Mouse (Mus musculus): Measurements from ENCODE around the gene Itk. TPM values are rescaled to one million over a fixed set of nuclear protein-coding genes. Genes with fewer than 3 reads are reported as not detected.

Gene Itk
- polyA plus RNA-seq, 1 experiment from 2014 or later = 0.30 TPM

DNA sequence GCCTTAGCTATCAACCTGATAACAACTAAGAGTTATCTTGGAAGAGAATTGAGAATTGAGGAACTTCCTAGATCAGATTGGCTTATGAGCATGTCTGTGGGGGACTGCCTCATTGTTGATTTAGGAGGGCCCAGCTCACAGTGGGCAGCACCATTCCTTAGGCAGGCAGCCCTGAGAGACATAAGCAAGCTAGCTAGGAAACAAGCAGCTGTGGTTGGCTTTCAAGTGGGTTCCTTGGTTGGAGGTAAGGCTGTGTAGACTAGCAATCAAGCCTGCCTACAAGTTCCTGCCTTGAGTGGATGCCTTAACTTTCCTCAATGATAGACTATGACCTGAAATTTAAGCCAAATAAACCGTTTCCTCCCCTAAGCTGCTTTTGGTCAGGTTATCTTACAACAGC lies 30.9 kb downstream of the Itk start:
- no peak for DNase-seq (ENCODE audit: low spot score)
- Histone ChIP-seq H3K9me3 (ENCODE audit: control insufficient read depth, low read length) (no peaks in the 10 kb centered on the region), H3K9ac (ENCODE audit: low read length) (no peak overlapping the region), H3K4me1 (replicated peaks; ENCODE audit: control insufficient read depth, insufficient read depth, low read length) (no peaks in the 10 kb centered on the region), H3K27me3 (replicated peaks; ENCODE audit: control insufficient read depth, insufficient read depth, low read length) (no peaks in the 10 kb centered on the region), H3K36me3 (ENCODE audit: control insufficient read depth, insufficient read depth, low read length) (no peaks in the 10 kb centered on the region), H3K27ac (ENCODE audit: low read depth) (no peak overlapping the region), H3K4me3 (ENCODE audit: low read depth, low read length) (no peak overlapping the region), H3K4me2 (ENCODE audit: low read length) (no peak overlapping the region)
- ATAC-seq (replicated peaks; ENCODE audit: low FRiP score, low TSS enrichment, low read depth) = no peak
- 67% methylated on average over 1 of the region's 1 CpGs for WGBS

DNA sequence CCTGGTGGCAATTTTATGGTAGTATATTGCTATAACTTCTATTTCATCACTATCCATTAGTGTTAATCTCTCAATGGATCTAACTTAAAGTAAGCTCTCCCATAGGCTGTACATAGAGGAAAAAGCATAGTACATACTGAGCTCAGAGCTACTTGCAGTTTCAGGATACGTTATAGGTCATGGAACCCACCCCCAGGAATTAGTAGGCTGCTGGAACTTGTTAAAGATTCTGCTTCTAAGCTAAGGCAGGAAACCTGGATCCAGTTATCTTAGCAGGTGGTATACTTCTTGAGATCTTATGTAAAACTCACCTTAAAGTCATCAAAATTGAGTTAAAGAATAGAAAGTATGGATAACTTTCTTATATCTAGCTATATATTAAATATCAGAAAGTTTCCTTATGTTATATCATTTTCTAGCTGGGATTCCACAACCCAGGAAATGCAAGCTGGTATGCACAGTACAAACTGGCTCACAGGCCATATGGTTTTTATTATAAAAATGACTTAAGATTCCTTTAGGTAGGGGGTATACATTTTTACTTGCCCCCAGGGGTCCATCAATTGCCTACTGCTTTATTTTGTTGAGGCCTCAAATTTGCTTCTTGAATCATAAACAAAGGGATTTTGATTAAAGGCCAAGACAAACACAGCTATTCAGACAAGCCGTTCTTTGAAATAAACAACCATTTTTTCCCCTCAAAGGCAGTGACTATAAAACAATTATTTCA lies 39.5 kb downstream of the Itk start:
- WGBS = 33% methylated on average over 2 of the region's 2 CpGs

DNA sequence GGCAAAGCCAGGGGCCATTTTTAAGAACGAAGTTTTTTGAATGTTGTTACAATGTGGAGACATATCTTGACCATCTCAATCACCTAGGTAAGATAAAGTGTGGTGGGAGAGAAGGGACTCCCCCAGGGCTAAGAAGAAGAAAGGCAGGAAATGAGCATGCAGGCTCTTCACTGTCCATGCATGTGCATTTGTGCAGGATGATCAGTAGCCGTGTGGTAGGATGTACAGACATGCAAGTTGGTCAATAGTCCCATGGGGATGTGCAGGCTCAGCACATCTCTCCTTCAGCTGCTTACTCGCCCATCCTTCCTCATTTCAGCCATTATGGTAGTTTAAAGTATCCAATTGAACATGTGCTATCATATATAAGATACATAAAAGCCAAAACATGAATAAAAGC lies 40.9 kb downstream of the Itk start:
- WGBS = 80% methylated on average over 3 of the region's 3 CpGs
- no peak for ATAC-seq (replicated peaks; ENCODE audit: low FRiP score, low TSS enrichment, low read depth)

More for the DNA sequence above, 39.5 kb downstream of the Itk start:
- no peak overlapping the region for H3K27ac ChIP-seq (ENCODE audit: low read depth)
- no peak overlapping the region for H3K4me3 ChIP-seq (ENCODE audit: low read depth, low read length)
- H3K9ac ChIP-seq (ENCODE audit: low read length) = no peak overlapping the region
- H3K27me3 ChIP-seq (replicated peaks; ENCODE audit: control insufficient read depth, insufficient read depth, low read length) = no peaks in the 10 kb centered on the region
- ATAC-seq (replicated peaks; ENCODE audit: low FRiP score, low TSS enrichment, low read depth) (no peak), DNase-seq (ENCODE audit: low spot score) (no peak)
- H3K4me1 ChIP-seq (replicated peaks; ENCODE audit: control insufficient read depth, insufficient read depth, low read length) = no peaks in the 10 kb centered on the region
- H3K4me2 ChIP-seq (ENCODE audit: low read length) = no peak overlapping the region
- no peaks in the 10 kb centered on the region for H3K9me3 ChIP-seq (ENCODE audit: control insufficient read depth, low read length)
- no peaks in the 10 kb centered on the region for H3K36me3 ChIP-seq (ENCODE audit: control insufficient read depth, insufficient read depth, low read length)

DNA sequence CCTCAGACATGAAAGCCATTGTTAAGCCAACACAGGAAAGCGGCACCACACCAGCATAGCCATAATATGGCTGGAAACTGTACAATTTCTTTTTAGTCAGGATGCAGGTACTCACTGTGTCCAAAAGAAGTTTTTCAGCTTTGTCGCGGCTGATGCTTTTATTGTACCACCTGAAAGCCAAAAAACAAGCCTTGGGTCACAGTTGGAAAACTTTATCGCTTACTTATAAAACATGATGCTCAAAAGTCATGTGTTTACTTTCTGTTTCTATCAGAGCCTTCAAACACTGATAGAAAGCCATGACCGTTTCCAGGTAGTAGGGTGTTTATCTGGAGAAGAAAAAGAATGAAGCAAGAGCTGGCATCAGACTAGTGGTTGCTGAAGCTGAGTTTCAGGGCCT lies 41.6 kb downstream of the Itk start:
- Histone ChIP-seq H3K4me2 (ENCODE audit: low read length) (no peak overlapping the region), H3K9ac (ENCODE audit: low read length) (no peak overlapping the region), H3K4me3 (ENCODE audit: low read depth, low read length) (no peak overlapping the region), H3K36me3 (ENCODE audit: control insufficient read depth, insufficient read depth, low read length) (no peaks in the 10 kb centered on the region), H3K27me3 (replicated peaks; ENCODE audit: control insufficient read depth, insufficient read depth, low read length) (no peaks in the 10 kb centered on the region), H3K4me1 (replicated peaks; ENCODE audit: control insufficient read depth, insufficient read depth, low read length) (0 out of 2 replicates have a peak, but pooled peaks cover 5% of the 10 kb centered on the region), H3K27ac (ENCODE audit: low read depth) (no peak overlapping the region), H3K9me3 (ENCODE audit: control insufficient read depth, low read length) (no peaks in the 10 kb centered on the region)
- ATAC-seq (replicated peaks; ENCODE audit: low FRiP score, low TSS enrichment, low read depth) = no peak
- 80% methylated on average over 5 of the region's 5 CpGs for WGBS
- no peak for DNase-seq (ENCODE audit: low spot score)

More for the DNA sequence above, 40.9 kb downstream of the Itk start:
- DNase-seq (ENCODE audit: low spot score) = no peak
- Histone ChIP-seq H3K36me3 (ENCODE audit: control insufficient read depth, insufficient read depth, low read length) (no peaks in the 10 kb centered on the region), H3K9me3 (ENCODE audit: control insufficient read depth, low read length) (no peaks in the 10 kb centered on the region), H3K27ac (ENCODE audit: low read depth) (no peak overlapping the region), H3K4me2 (ENCODE audit: low read length) (no peak overlapping the region), H3K9ac (ENCODE audit: low read length) (no peak overlapping the region), H3K4me1 (replicated peaks; ENCODE audit: control insufficient read depth, insufficient read depth, low read length) (0 out of 2 replicates have a peak, but pooled peaks cover 5% of the 10 kb centered on the region), H3K27me3 (replicated peaks; ENCODE audit: control insufficient read depth, insufficient read depth, low read length) (no peaks in the 10 kb centered on the region), H3K4me3 (ENCODE audit: low read depth, low read length) (no peak overlapping the region)

DNA sequence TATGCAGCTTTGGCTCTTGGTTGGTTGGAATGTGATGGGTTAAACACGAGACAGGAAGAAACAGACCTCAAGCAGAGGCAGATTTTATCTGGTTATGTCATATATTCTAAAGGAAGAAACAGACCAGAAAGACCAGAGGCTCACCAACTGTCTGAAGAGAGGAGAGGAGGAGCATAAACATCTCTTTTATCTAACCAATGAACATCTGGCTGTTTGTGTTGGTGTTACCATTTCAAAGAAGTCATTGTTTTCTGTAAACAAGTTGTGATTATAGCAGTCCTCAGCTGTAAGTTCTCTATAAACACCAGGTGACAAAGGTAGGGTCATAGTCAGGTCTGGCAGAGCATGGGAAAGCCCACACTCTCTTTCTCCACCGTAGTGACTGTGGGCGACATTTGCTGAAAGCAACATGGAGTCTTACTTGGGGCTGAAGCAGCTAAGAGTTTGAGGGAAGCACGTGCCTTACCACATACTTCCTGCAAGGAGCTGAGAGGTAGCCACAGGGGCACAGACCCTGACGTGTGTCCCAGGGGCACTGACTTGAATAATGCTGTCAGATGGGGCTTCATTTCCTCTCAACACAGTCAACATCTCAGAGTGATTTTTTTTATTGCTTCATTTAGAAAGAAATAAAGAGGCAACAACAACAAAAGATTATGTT lies 45.3 kb downstream of the Itk start:
- H3K4me2 ChIP-seq (ENCODE audit: low read length) = no peak overlapping the region
- no peak overlapping the region for H3K4me3 ChIP-seq (ENCODE audit: low read depth, low read length)
- WGBS = 25% methylated on average over 5 of the region's 5 CpGs
- H3K9ac ChIP-seq (ENCODE audit: low read length) = no peak overlapping the region
- no peak for ATAC-seq (replicated peaks; ENCODE audit: low FRiP score, low TSS enrichment, low read depth)
- no peak overlapping the region for H3K27ac ChIP-seq (ENCODE audit: low read depth)
- H3K36me3 ChIP-seq (ENCODE audit: control insufficient read depth, insufficient read depth, low read length) = no peaks in the 10 kb centered on the region
- no peaks in the 10 kb centered on the region for H3K9me3 ChIP-seq (ENCODE audit: control insufficient read depth, low read length)
- no peak for DNase-seq (ENCODE audit: low spot score)
- H3K27me3 ChIP-seq (replicated peaks; ENCODE audit: control insufficient read depth, insufficient read depth, low read length) = no peaks in the 10 kb centered on the region
- 0 out of 2 replicates have a peak, but pooled peaks cover 5% of the 10 kb centered on the region for H3K4me1 ChIP-seq (replicated peaks; ENCODE audit: control insufficient read depth, insufficient read depth, low read length)

DNA sequence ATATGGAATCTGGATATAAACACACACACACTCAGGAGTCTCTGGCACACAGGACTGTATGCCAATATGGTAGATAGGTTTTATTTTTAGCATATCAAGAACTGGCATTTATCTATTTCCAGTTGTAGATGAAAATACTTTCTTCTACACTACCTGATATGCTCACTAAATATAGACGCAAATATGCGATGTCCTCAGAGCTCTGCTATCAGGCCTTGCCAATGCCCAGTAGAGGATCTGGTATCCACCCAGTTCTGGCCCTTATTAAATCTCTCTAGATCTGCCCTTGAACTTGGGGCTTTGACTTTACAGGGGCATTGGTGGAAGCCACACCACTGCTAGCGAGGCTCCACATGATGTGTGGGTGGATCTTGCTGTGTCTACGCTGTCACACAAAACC lies 47.4 kb downstream of the Itk start:
- no peak for DNase-seq (ENCODE audit: low spot score)
- no peak overlapping the region for H3K27ac ChIP-seq (ENCODE audit: low read depth)
- no peak overlapping the region for H3K4me3 ChIP-seq (ENCODE audit: low read depth, low read length)
- H3K9ac ChIP-seq (ENCODE audit: low read length) = no peak overlapping the region
- H3K4me1 ChIP-seq (replicated peaks; ENCODE audit: control insufficient read depth, insufficient read depth, low read length) = 0 out of 2 replicates have a peak, but pooled peaks cover 5% of the 10 kb centered on the region
- H3K9me3 ChIP-seq (ENCODE audit: control insufficient read depth, low read length) = no peaks in the 10 kb centered on the region
- H3K36me3 ChIP-seq (ENCODE audit: control insufficient read depth, insufficient read depth, low read length) = no peaks in the 10 kb centered on the region
- no peak overlapping the region for H3K4me2 ChIP-seq (ENCODE audit: low read length)
- no peaks in the 10 kb centered on the region for H3K27me3 ChIP-seq (replicated peaks; ENCODE audit: control insufficient read depth, insufficient read depth, low read length)
- no peak for ATAC-seq (replicated peaks; ENCODE audit: low FRiP score, low TSS enrichment, low read depth)
- WGBS = 95% methylated on average over 4 of the region's 4 CpGs

DNA sequence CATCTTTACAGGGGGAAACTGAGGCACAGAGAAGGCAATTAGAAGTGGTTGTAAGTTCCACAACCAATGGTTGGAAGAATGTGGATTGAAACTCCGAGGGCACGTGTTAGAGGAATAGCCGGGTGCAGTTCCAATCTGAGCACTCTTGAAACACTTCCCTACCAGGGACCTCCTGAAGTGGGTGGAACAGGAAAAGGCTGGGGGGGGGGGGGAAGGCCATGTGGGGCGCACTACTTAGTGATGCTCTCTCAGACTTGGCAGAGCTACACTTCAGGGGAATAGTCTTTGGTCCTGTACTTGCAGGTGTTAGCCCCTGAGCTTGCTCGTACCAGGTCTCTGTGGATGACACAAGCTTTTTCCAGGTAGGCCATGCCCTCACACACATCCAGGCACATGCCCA lies 53.3 kb downstream of the Itk start:
- no peaks in the 10 kb centered on the region for H3K36me3 ChIP-seq (ENCODE audit: control insufficient read depth, insufficient read depth, low read length)
- WGBS = 82% methylated on average over 5 of the region's 5 CpGs
- H3K9me3 ChIP-seq (ENCODE audit: control insufficient read depth, low read length) = no peaks in the 10 kb centered on the region
- DNase-seq (ENCODE audit: low spot score) (no peak), ATAC-seq (replicated peaks; ENCODE audit: low FRiP score, low TSS enrichment, low read depth) (no peak)
- no peaks in the 10 kb centered on the region for H3K4me1 ChIP-seq (replicated peaks; ENCODE audit: control insufficient read depth, insufficient read depth, low read length)
- no peak overlapping the region for H3K4me3 ChIP-seq (ENCODE audit: low read depth, low read length)
- no peak overlapping the region for H3K4me2 ChIP-seq (ENCODE audit: low read length)
- no peak overlapping the region for H3K27ac ChIP-seq (ENCODE audit: low read depth)
- H3K27me3 ChIP-seq (replicated peaks; ENCODE audit: control insufficient read depth, insufficient read depth, low read length) = no peaks in the 10 kb centered on the region
- H3K9ac ChIP-seq (ENCODE audit: low read length) = no peak overlapping the region

DNA sequence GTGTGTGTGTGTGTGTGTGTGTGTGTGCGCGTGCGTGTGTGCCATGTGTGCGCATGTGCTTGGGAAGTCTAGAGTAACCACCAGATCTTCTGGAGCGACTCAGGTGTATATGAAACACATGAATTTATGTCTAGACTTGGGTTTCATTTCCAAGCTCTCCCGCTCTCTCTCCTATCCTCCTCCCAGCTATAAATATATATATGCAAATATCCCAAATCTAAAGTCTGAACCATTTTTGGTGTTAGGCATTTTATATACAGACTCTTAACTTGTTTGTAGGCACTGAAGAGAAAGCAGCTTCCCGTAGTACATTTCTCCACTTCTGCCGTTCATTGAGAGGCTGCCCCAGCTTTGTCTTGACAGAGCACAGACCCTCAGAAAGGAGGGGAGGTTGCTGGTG lies 57.1 kb downstream of the Itk start:
- no peaks in the 10 kb centered on the region for H3K9me3 ChIP-seq (ENCODE audit: control insufficient read depth, low read length)
- no peaks in the 10 kb centered on the region for H3K36me3 ChIP-seq (ENCODE audit: control insufficient read depth, insufficient read depth, low read length)
- H3K27ac ChIP-seq (ENCODE audit: low read depth) = no peak overlapping the region
- no peak overlapping the region for H3K9ac ChIP-seq (ENCODE audit: low read length)
- WGBS = 81% methylated on average over 8 of the region's 8 CpGs
- no peak for DNase-seq (ENCODE audit: low spot score)
- no peak overlapping the region for H3K4me3 ChIP-seq (ENCODE audit: low read depth, low read length)
- H3K4me2 ChIP-seq (ENCODE audit: low read length) = no peak overlapping the region
- H3K4me1 ChIP-seq (replicated peaks; ENCODE audit: control insufficient read depth, insufficient read depth, low read length) = no peaks in the 10 kb centered on the region
- no peaks in the 10 kb centered on the region for H3K27me3 ChIP-seq (replicated peaks; ENCODE audit: control insufficient read depth, insufficient read depth, low read length)
- ATAC-seq (replicated peaks; ENCODE audit: low FRiP score, low TSS enrichment, low read depth) = no peak

Data from intestine, embryonic 14.5 days (tissue).